Mouse (Mus musculus): Measurements from ENCODE around the gene Fbxo33. TPM values are rescaled to one million over a fixed set of nuclear protein-coding genes. Genes with fewer than 3 reads are reported as not detected.

Gene Fbxo33
- polyA plus RNA-seq (2014; fragmentation: Nextera tagmentation; extraction: Ambion mirVana) = 8.6 and 14.8 TPM in 2 replicates

DNA sequence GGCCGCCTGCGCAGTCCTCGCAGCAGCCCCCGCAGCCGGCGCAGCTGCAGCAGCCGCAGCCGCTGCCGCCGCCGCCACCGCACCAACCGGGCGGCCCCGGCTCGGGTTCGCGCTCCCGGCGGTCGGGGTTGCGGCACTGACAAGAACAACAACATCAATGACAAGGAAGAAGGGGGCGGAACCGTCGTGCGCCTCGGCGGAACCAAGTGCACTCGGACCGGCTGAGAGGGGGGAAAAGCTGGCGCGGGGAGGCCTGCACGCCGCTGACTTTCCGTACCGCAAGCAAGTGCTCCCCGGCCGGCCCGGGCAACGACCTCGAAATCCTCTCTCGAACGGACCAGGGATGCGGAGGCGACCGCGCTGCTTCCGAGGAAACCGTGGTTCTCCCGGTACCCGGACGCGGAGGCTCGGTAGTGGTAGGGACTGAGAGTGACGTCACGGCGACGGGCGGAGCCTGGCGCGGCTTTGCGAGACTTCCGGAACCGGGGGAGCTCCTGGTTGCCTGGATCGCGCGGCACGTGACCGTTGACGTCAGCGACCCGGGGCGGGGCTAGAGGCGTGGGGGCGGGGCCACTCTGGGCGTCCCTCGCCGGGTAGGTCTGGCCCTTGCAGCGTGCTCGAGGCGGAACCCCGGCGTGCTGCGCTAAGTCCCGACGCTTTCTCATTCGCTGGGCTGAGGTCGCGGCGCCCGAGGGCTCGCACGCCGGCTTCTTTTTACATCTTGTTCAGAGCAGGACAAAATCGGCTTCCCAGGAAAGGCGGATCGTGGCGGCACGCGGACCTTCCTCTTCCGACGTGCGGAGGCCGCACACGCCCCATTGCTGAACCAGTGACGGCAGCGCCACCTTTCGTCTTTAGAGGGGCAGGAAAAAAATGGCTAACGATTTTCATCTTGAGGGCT, at the start of gene Fbxo33:
Gene Fbxo33 (minus strand): TSS at position 401 of the 901 bp plus-strand sequence.
- H3K4me1 ChIP-seq (ENCODE audit: control insufficient read depth, insufficient read depth, low read length) = peaks cover 10% of the 10 kb centered on the region
- H3K27ac ChIP-seq (replicated peaks; ENCODE audit: low read depth, low read length) = peak within 1 kb of the TSS; percentile 95
- H3K27me3 ChIP-seq (replicated peaks; ENCODE audit: control insufficient read depth, insufficient read depth, low read length) = no peaks in the 10 kb centered on the region
- peak; percentile 98 for ATAC-seq (ENCODE audit: low read depth)
- WGBS = under 1% methylated on average over 58 of the region's 109 CpGs
- peak within 1 kb of the TSS; percentile 94 for H3K4me2 ChIP-seq (ENCODE audit: low read depth, low read length)
- peak within 1 kb of the TSS; percentile 92 for H3K4me3 ChIP-seq (ENCODE audit: low read depth, low read length)
- H3K36me3 ChIP-seq (ENCODE audit: control insufficient read depth, insufficient read depth, low read length) = no peaks in the 10 kb centered on the region
- peak within 1 kb of the TSS; percentile 88 for H3K9ac ChIP-seq (ENCODE audit: low read depth, low read length)
- peak; percentile 98 for DNase-seq (ENCODE audit: low spot score)
- H3K9me3 ChIP-seq (ENCODE audit: control insufficient read depth, low read length) = no peaks in the 10 kb centered on the region

DNA sequence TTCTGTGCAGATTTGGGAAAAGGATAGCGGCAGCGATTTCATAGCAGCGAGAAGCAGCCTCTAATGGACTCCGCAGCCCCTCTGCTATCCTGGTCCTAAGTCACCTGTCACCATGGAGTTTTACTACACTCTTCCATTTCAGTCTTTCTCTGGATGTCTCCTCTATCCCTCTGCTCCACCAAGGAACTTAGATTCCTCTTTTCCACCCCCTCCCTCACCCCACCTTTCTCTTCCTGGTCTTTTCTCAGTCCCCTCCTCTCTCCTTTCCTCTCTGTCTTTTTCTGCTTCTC, 46.4 kb upstream of the Fbxo33 start:
- 72% methylated on average over 4 of the region's 4 CpGs for WGBS
- H3K4me1 ChIP-seq (ENCODE audit: control insufficient read depth, insufficient read depth, low read length) = no peaks in the 10 kb centered on the region
- ATAC-seq (ENCODE audit: low read depth) = no peak
- no peaks in the 10 kb centered on the region for H3K36me3 ChIP-seq (ENCODE audit: control insufficient read depth, insufficient read depth, low read length)
- no peak overlapping the region for H3K27ac ChIP-seq (replicated peaks; ENCODE audit: low read depth, low read length)
- DNase-seq (ENCODE audit: low spot score) = no peak
- H3K4me3 ChIP-seq (ENCODE audit: low read depth, low read length) = no peak overlapping the region
- no peak overlapping the region for H3K9ac ChIP-seq (ENCODE audit: low read depth, low read length)
- no peaks in the 10 kb centered on the region for H3K27me3 ChIP-seq (replicated peaks; ENCODE audit: control insufficient read depth, insufficient read depth, low read length)
- H3K9me3 ChIP-seq (ENCODE audit: control insufficient read depth, low read length) = no peaks in the 10 kb centered on the region
- no peak overlapping the region; the same call in 1 of the 2 replicates for H3K4me2 ChIP-seq (ENCODE audit: low read depth, low read length)

DNA sequence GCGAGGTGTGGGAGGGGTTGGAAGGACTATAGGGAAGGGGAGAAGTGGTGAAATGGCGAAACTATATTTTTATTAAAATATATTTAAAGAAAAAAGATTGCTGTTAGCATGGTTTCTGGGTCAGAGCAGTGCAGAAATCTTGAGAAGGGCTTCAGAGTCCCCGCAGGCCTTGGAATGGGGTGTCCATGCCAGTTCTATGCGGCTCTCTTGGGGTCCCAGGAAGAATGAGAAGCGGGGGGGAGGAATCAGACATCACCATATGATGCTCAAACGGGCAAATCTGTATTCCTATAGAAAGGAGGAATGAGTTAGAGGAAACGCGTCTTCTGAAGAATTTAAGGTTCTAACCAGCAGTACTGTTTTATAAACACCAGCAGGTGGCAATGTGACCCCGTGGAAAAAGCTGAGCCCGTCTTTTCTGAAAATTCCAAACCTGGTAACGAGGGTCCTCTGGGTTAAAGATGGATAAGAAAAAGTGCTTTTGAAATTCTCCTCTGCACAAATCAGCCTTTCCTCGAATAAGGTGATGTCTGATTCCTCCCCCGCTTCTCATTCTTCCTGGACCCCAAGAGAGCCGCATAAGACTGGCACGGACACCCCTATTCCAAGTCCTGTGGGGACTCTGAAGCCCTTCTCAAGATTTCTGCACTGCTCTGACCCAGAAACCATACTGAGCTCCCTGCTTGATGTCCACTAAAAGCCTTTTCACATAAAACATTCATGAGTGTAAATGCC, 45.8 kb upstream of the Fbxo33 start:
- peak; percentile 60 for DNase-seq (ENCODE audit: low spot score)
- H3K27ac ChIP-seq (replicated peaks; ENCODE audit: low read depth, low read length) = no peak overlapping the region
- H3K4me3 ChIP-seq (ENCODE audit: low read depth, low read length) = no peak overlapping the region
- H3K9ac ChIP-seq (ENCODE audit: low read depth, low read length) = no peak overlapping the region
- no peaks in the 10 kb centered on the region for H3K9me3 ChIP-seq (ENCODE audit: control insufficient read depth, low read length)
- no peaks in the 10 kb centered on the region for H3K27me3 ChIP-seq (replicated peaks; ENCODE audit: control insufficient read depth, insufficient read depth, low read length)
- peak; percentile 50; the same call in 1 of the 2 replicates for ATAC-seq (ENCODE audit: low read depth)
- peak overlapping the region; percentile 21; the same call in 1 of the 2 replicates for H3K4me2 ChIP-seq (ENCODE audit: low read depth, low read length)
- WGBS = 28% methylated on average over 15 of the region's 15 CpGs
- H3K4me1 ChIP-seq (ENCODE audit: control insufficient read depth, insufficient read depth, low read length) = peaks cover 2% of the 10 kb centered on the region; the same call in 1 of the 2 replicates
- H3K36me3 ChIP-seq (ENCODE audit: control insufficient read depth, insufficient read depth, low read length) = no peaks in the 10 kb centered on the region

DNA sequence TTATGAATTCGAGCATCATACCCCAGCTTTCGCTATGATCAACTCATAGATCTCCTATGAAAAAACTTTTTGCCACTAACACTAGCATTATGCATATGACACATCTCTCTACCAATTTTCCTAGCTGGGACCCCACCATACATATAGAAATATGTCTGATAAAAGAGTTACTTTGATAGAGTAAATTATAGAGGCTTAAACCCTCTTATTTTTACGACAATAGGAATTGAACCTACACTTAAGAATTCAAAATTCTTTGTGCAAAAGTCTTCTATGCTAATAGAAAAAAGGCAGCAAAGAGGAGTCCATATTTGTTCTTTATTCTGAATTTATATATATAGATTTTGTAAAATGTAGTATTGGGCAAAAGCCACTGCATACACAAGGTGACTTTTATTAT, 43.3 kb upstream of the Fbxo33 start:
- Histone ChIP-seq H3K4me1 (ENCODE audit: control insufficient read depth, insufficient read depth, low read length) (peaks cover 4% of the 10 kb centered on the region; the same call in 1 of the 2 replicates), H3K4me3 (ENCODE audit: low read depth, low read length) (no peak overlapping the region), H3K4me2 (ENCODE audit: low read depth, low read length) (no peak overlapping the region), H3K27ac (replicated peaks; ENCODE audit: low read depth, low read length) (no peak overlapping the region), H3K9ac (ENCODE audit: low read depth, low read length) (no peak overlapping the region), H3K27me3 (replicated peaks; ENCODE audit: control insufficient read depth, insufficient read depth, low read length) (no peaks in the 10 kb centered on the region), H3K9me3 (ENCODE audit: control insufficient read depth, low read length) (no peaks in the 10 kb centered on the region), H3K36me3 (ENCODE audit: control insufficient read depth, insufficient read depth, low read length) (no peaks in the 10 kb centered on the region)
- 80% methylated on average over 3 of the region's 3 CpGs for WGBS
- DNase-seq (ENCODE audit: low spot score) (no peak), ATAC-seq (ENCODE audit: low read depth) (no peak)

DNA sequence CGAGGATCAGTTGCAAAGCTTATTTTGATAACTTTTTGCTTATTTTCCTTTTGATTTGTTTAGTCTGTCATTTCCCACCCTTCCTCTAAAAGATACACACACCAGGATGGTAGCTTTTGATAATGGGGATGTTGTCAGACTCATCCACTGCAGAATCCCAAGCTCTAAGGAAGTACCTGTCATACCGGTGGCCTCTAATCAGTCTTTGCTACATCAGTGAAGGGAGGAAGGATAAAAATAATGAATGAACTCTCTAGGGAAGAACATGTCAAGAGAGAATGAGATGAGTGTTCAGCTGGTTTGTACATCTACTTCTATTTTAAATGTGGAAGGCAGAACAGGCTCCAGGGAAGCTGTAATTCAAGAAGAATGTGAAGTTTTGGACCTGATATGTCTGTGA, 41.3 kb upstream of the Fbxo33 start:
- peaks cover 4% of the 10 kb centered on the region; the same call in 1 of the 2 replicates for H3K4me1 ChIP-seq (ENCODE audit: control insufficient read depth, insufficient read depth, low read length)
- WGBS = 60% methylated on average over 2 of the region's 2 CpGs
- H3K36me3 ChIP-seq (ENCODE audit: control insufficient read depth, insufficient read depth, low read length) = no peaks in the 10 kb centered on the region
- H3K4me2 ChIP-seq (ENCODE audit: low read depth, low read length) = no peak overlapping the region
- ATAC-seq (ENCODE audit: low read depth) (no peak), DNase-seq (ENCODE audit: low spot score) (peak; percentile 5)
- H3K27ac ChIP-seq (replicated peaks; ENCODE audit: low read depth, low read length) = no peak overlapping the region
- no peaks in the 10 kb centered on the region for H3K27me3 ChIP-seq (replicated peaks; ENCODE audit: control insufficient read depth, insufficient read depth, low read length)
- no peak overlapping the region for H3K9ac ChIP-seq (ENCODE audit: low read depth, low read length)
- H3K4me3 ChIP-seq (ENCODE audit: low read depth, low read length) = no peak overlapping the region
- no peaks in the 10 kb centered on the region for H3K9me3 ChIP-seq (ENCODE audit: control insufficient read depth, low read length)

DNA sequence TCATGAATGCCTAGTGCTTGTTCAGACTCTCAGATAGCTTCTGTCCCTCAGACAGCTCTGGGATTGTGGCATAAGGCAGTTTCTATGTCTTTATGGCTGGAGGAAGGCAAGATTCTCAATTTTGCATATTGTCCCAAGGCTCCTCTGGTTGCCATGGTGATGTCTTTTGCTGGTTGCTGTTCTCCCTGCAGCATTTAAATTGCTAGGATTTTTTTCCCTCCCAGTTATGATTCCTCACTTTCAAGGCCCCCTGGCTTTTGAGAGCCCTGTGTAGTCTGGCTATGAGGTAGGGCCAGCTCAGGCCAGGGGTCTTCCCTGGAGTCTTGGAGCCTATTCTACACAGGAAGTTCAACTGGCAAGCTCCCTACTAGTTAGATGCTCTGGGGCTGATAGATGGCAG, 40.8 kb upstream of the Fbxo33 start:
- Histone ChIP-seq H3K27ac (replicated peaks; ENCODE audit: low read depth, low read length) (no peak overlapping the region), H3K27me3 (replicated peaks; ENCODE audit: control insufficient read depth, insufficient read depth, low read length) (no peaks in the 10 kb centered on the region), H3K9me3 (ENCODE audit: control insufficient read depth, low read length) (no peaks in the 10 kb centered on the region), H3K4me2 (ENCODE audit: low read depth, low read length) (no peak overlapping the region), H3K4me3 (ENCODE audit: low read depth, low read length) (no peak overlapping the region), H3K4me1 (ENCODE audit: control insufficient read depth, insufficient read depth, low read length) (peaks cover 4% of the 10 kb centered on the region; the same call in 1 of the 2 replicates), H3K36me3 (ENCODE audit: control insufficient read depth, insufficient read depth, low read length) (no peaks in the 10 kb centered on the region), H3K9ac (ENCODE audit: low read depth, low read length) (no peak overlapping the region)
- peak; percentile 51 for DNase-seq (ENCODE audit: low spot score)
- ATAC-seq (ENCODE audit: low read depth) = 0 out of 2 replicates have a peak, but pooled peaks have one; percentile 18

DNA sequence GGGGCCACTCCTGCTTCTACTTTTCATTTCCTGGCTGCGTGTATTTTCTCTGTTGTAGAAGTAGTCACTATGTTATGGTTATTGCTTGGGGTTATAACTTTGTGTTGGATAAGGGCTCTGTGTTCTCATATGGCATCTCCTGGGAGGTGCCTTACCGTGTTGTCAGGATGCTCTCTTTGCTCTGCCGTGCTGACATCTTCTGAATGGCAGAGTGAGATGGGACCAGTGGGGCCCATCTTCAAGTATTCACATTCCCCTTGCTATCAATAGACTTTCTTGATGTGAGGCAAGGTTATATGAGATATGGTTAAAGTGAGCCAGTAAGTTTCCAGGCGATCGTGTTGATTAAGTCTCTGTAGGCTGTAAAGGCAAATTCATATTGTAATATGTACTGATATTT, 39.5 kb upstream of the Fbxo33 start:
- Histone ChIP-seq H3K9me3 (ENCODE audit: control insufficient read depth, low read length) (no peaks in the 10 kb centered on the region), H3K4me3 (ENCODE audit: low read depth, low read length) (no peak overlapping the region), H3K9ac (ENCODE audit: low read depth, low read length) (no peak overlapping the region), H3K27ac (replicated peaks; ENCODE audit: low read depth, low read length) (no peak overlapping the region), H3K27me3 (replicated peaks; ENCODE audit: control insufficient read depth, insufficient read depth, low read length) (no peaks in the 10 kb centered on the region), H3K36me3 (ENCODE audit: control insufficient read depth, insufficient read depth, low read length) (no peaks in the 10 kb centered on the region), H3K4me2 (ENCODE audit: low read depth, low read length) (no peak overlapping the region), H3K4me1 (ENCODE audit: control insufficient read depth, insufficient read depth, low read length) (peaks cover 4% of the 10 kb centered on the region; the same call in 1 of the 2 replicates)
- 83% methylated on average over 5 of the region's 5 CpGs for WGBS
- DNase-seq (ENCODE audit: low spot score) = no peak
- ATAC-seq (ENCODE audit: low read depth) = no peak

DNA sequence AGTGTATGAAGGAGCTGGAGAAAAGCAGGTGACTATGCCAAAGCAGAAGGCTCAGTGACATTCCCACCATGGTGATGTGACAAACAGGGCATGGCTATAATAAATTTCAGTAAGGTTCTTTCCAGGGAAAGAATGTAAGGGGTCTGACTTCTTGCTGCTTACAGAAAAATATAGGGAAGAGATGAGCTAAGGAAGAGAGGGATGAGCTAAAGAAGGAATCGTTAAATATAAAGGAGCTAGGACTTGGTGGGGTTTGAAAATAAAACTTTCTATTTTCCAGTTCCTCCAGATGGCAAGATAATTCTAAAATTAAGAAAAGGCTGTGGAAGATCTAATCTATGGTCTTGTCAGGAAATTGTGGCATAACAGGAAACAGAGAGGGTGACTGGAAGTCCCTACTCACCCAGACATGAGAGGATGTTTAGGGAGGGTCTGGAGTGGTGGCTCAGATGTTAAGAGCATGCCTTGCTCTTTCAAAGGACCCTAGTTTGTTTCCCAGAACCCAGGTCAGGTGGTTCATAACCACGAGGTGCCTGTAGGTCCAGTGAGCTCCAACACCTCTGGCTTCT, 30.8 kb upstream of the Fbxo33 start:
- H3K27me3 ChIP-seq (replicated peaks; ENCODE audit: control insufficient read depth, insufficient read depth, low read length) = no peaks in the 10 kb centered on the region
- H3K4me2 ChIP-seq (ENCODE audit: low read depth, low read length) = no peak overlapping the region
- no peaks in the 10 kb centered on the region for H3K9me3 ChIP-seq (ENCODE audit: control insufficient read depth, low read length)
- ATAC-seq (ENCODE audit: low read depth) = no peak
- H3K4me3 ChIP-seq (ENCODE audit: low read depth, low read length) = no peak overlapping the region
- no peaks in the 10 kb centered on the region for H3K4me1 ChIP-seq (ENCODE audit: control insufficient read depth, insufficient read depth, low read length)
- DNase-seq (ENCODE audit: low spot score) = no peak
- no peak overlapping the region for H3K27ac ChIP-seq (replicated peaks; ENCODE audit: low read depth, low read length)
- H3K36me3 ChIP-seq (ENCODE audit: control insufficient read depth, insufficient read depth, low read length) = no peaks in the 10 kb centered on the region
- WGBS = 75% methylated on average over 2 of the region's 2 CpGs
- no peak overlapping the region for H3K9ac ChIP-seq (ENCODE audit: low read depth, low read length)
